ENCODE assay signal across 8 mouse cellular contexts in genomic region chr3:36613202-36613907, GRCm38 (mm10). TPM values are rescaled to one million over a fixed set of nuclear protein-coding genes. Genes with fewer than 3 reads are reported as not detected.
DNase-seq lines count a peak whose midpoint lies in the region; ATAC-seq lines count a peak whose summit lies in the region.

Bbs7 (minus strand) TSS chr3:36613477.

- H3K27ac ChIP-seq in hindbrain, embryonic 14.5 days = peak within 1 kb of the TSS; percentile 67

- peak within 1 kb of the TSS; percentile 64 for H3K4me2 ChIP-seq in hindbrain, embryonic 14.5 days (replicated peaks)

- H3K9ac ChIP-seq in hindbrain, embryonic 14.5 days = peak within 1 kb of the TSS; percentile 71

- ATAC-seq in hindbrain, embryonic 14.5 days (ENCODE audit: low FRiP score) = peak; percentile 100

- H3K4me1 ChIP-seq in hindbrain, embryonic 14.5 days (replicated peaks; ENCODE audit: control insufficient read depth, insufficient read depth, low read length) = peaks cover 11% of the 10 kb centered on the region; the same call in 1 of the 2 replicates

- 4% methylated on average over 36 of the region's 38 CpGs for WGBS in hindbrain, embryonic 14.5 days

- H3K27me3 ChIP-seq in hindbrain, embryonic 14.5 days (ENCODE audit: control insufficient read depth, insufficient read depth, low read length) = no peaks in the 10 kb centered on the region

- peak; percentile 86 for DNase-seq in WW6 (ENCODE audit: low read depth, low spot score)
- DNase-seq in cerebellum, postnatal 36 days = peak; percentile 88 to 92
- DNase-seq in frontal cortex, postnatal 36 days (ENCODE audit: low spot score in 2 of 2) = peak; percentile 93 to 95
- peak; percentile 97 for DNase-seq in hindbrain, embryonic 14.5 days (ENCODE audit: low spot score)
- DNase-seq in layer of hippocampus, postnatal 25 days (ENCODE audit: extremely low spot score in 1 of 2, low spot score in 1 of 2) = peak; percentile 81 to 85
- peak; percentile 94 for DNase-seq in lung, postnatal 14 days
- DNase-seq in ovary, postnatal 36 days (ENCODE audit: low spot score) = peak; percentile 94
- peak; percentile 94 for DNase-seq in thymus, postnatal 14 days

- H3K4me3 ChIP-seq in hindbrain, embryonic 14.5 days (replicated peaks; ENCODE audit: low read length) = peak within 1 kb of the TSS; percentile 58

- no peaks in the 10 kb centered on the region for H3K9me3 ChIP-seq in hindbrain, embryonic 14.5 days (ENCODE audit: control insufficient read depth, low read length)

- peaks cover 7% of the 10 kb centered on the region for H3K36me3 ChIP-seq in hindbrain, embryonic 14.5 days (replicated peaks; ENCODE audit: control insufficient read depth, insufficient read depth)

RNA-seq across cellular contexts. Expression of gene Bbs7, which starts in this region (rescaled TPM):
- polyA plus RNA-seq in hindbrain, embryonic 14.5 days (2014; fragmentation: Nextera tagmentation; extraction: Ambion mirVana) = 20.6 and 24.0 TPM in 2 replicates
- total RNA-seq in layer of hippocampus, postnatal 25 days (2021) = 10 to 100 TPM; 14.3 to 16.7 TPM

Comparison
In these comparisons a context has a peak if more than half of its experiments do, and no peak if none do; other contexts are left out.
1. Peak in every context shown above with its lines: DNase-seq, ATAC-seq, H3K4me3 ChIP-seq and H3K27ac ChIP-seq.